Mouse (Mus musculus) cerebellum, adult (tissue): ENCODE data around the gene Rps26.

Experiments
- ATAC-seq: cut with Nextera tagmentation; 2 replicates; pipeline ENCODE4 v1.9.2; 2017; ENCODE audit warnings: mild to moderate bottlenecking, moderate library complexity, mixed read lengths; ENCODE audit not compliant: insufficient number of reproducible peaks, low FRiP score, low TSS enrichment

The Rps26 gene

GRCm38 (mm10) chr10:128626311-128627310 is at the start of gene Rps26:
TSS of gene Rps26 (minus strand) at chr10:128626747.
- ATAC-seq: peak; percentile 99

- no peak for ATAC-seq
Measured at GRCm38 (mm10) chr10:128674469-128675008, 48.0 kb upstream of the Rps26 start.

- ATAC-seq: peak; percentile 72
Measured at GRCm38 (mm10) chr10:128673763-128674468, 47.4 kb upstream of the Rps26 start, which contains the start of gene Suox. TSS of gene Suox (minus strand) at chr10:128674073.

GRCm38 (mm10) chr10:128671148-128671547 is 44.6 kb upstream of the Rps26 start:
- ATAC-seq: no peak

- peak; percentile 56 for ATAC-seq
Measured at GRCm38 (mm10) chr10:128668790-128669672, 42.5 kb upstream of the Rps26 start.

- ATAC-seq: no peak
Measured at GRCm38 (mm10) chr10:128665806-128666205, 39.3 kb upstream of the Rps26 start.

GRCm38 (mm10) chr10:128665307-128665706 is 38.8 kb upstream of the Rps26 start:
- no peak for ATAC-seq

GRCm38 (mm10) chr10:128664808-128665207 is 38.3 kb upstream of the Rps26 start:
- no peak for ATAC-seq

GRCm38 (mm10) chr10:128663441-128664220 is 37.1 kb upstream of the Rps26 start:
- ATAC-seq: no peak

- no peak for ATAC-seq
Measured at GRCm38 (mm10) chr10:128662465-128662864, 35.9 kb upstream of the Rps26 start.

- ATAC-seq: no peak
Measured at GRCm38 (mm10) chr10:128659490-128659889, 32.9 kb upstream of the Rps26 start.

GRCm38 (mm10) chr10:128657844-128658243 is 31.3 kb upstream of the Rps26 start:
- no peak for ATAC-seq

- no peak for ATAC-seq
Measured at GRCm38 (mm10) chr10:128656731-128657130, 30.2 kb upstream of the Rps26 start.

- no peak for ATAC-seq
Measured at GRCm38 (mm10) chr10:128655254-128655653, 28.7 kb upstream of the Rps26 start.

- no peak for ATAC-seq
Measured at GRCm38 (mm10) chr10:128653866-128654265, 27.3 kb upstream of the Rps26 start.

- ATAC-seq: peak; percentile 42; the same call in 1 of the 2 replicates
Measured at GRCm38 (mm10) chr10:128646139-128647089, 19.9 kb upstream of the Rps26 start.

GRCm38 (mm10) chr10:128645111-128646011 is 18.8 kb upstream of the Rps26 start, which contains the start of gene Ikzf4:
TSS of gene Ikzf4 (minus strand) at chr10:128645991.
- ATAC-seq: peak; percentile 50; the same call in 1 of the 2 replicates
